Mouse (Mus musculus): ENCODE measurements around the gene Nckipsd. TPM values are rescaled to one million over a fixed set of nuclear protein-coding genes. Genes with fewer than 3 reads are reported as not detected.
A peak's percentile ranks its signal among the peaks of the same experiment; 100 is the strongest.

Nckipsd gene
- polyA plus RNA-seq, 1 experiment from 2014 or later = 13.6 TPM

DNA sequence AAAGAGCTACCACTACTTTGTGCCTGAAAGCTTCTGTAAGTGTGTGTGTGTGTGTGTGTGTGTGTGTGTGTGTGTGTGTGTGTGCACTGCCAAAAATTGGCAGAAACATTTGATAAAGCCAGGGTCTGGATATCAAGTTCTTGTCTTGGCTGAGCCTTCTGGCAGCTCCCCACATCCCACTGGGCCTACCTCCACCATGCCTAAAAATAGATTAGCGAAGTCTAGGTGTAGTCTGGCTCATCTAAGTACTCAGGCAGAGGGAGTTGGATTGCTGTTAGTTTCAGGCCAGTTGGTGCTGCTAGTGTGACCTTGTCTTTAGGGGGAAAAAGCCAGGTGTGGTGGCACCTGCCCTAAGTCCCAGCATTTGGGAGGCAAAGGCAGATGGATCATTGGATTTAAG lies 1.3 kb upstream of the Nckipsd start:
- WGBS = 91% methylated on average over 1 of the region's 1 CpGs
- peaks cover 7% of the 10 kb centered on the region; the same call in 1 of the 2 replicates for H3K4me1 ChIP-seq (replicated peaks; ENCODE audit: insufficient read depth, low read length)
- H3K9ac ChIP-seq (ENCODE audit: low read depth, low read length) = no peak overlapping the region
- no peak for ATAC-seq (replicated peaks; ENCODE audit: low FRiP score, low read depth)
- no peak overlapping the region for H3K27ac ChIP-seq
- H3K4me3 ChIP-seq (replicated peaks; ENCODE audit: low read depth, low read length) = no peak overlapping the region
- no peak for DNase-seq (ENCODE audit: low spot score)
- H3K4me2 ChIP-seq (ENCODE audit: low read length) = no peak overlapping the region
- no peak for TF ChIP-seq CTCF (IDR thresholded peaks at IDR 0.05; ENCODE audit: low read depth)
- H3K36me3 ChIP-seq (ENCODE audit: insufficient read depth, low read length) = peaks cover 36% of the 10 kb centered on the region
- H3K9me3 ChIP-seq (replicated peaks; ENCODE audit: low read length) = no peaks in the 10 kb centered on the region
- no peaks in the 10 kb centered on the region for H3K27me3 ChIP-seq (ENCODE audit: insufficient read depth, low read length)

DNA sequence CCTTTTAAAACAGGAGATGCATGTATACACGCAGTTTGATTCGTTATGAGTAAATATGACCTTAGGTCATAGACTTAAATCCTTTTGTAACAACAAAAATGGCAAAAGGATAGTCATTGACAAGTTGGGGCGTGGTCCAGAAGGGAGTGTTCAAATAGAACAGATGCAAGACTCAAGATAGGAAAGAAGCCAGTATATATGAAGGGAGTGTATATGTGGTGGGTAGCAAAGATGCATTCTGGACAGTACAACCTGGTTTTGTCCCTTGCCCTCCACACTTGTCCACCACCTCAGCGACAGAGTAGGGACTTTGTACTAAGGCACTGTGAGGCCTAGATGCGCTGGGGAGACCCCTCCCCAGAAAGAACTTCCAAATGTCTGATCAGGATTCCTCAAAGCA lies 494 bp upstream of the Nckipsd start:
- 65% methylated on average over 5 of the region's 5 CpGs for WGBS
- H3K9ac ChIP-seq (ENCODE audit: low read depth, low read length) = no peak overlapping the region
- H3K4me2 ChIP-seq (ENCODE audit: low read length) = no peak overlapping the region
- H3K9me3 ChIP-seq (replicated peaks; ENCODE audit: low read length) = no peaks in the 10 kb centered on the region
- H3K27me3 ChIP-seq (ENCODE audit: insufficient read depth, low read length) = no peaks in the 10 kb centered on the region
- DNase-seq (ENCODE audit: low spot score) (no peak), ATAC-seq (replicated peaks; ENCODE audit: low FRiP score, low read depth) (0 out of 2 replicates have a peak, but pooled peaks have one; percentile 0)
- peaks cover 7% of the 10 kb centered on the region; the same call in 1 of the 2 replicates for H3K4me1 ChIP-seq (replicated peaks; ENCODE audit: insufficient read depth, low read length)
- TF ChIP-seq CTCF (IDR thresholded peaks at IDR 0.05; ENCODE audit: low read depth) = no peak
- no peak overlapping the region for H3K27ac ChIP-seq
- no peak overlapping the region for H3K4me3 ChIP-seq (replicated peaks; ENCODE audit: low read depth, low read length)
- peaks cover 34% of the 10 kb centered on the region for H3K36me3 ChIP-seq (ENCODE audit: insufficient read depth, low read length)

DNA sequence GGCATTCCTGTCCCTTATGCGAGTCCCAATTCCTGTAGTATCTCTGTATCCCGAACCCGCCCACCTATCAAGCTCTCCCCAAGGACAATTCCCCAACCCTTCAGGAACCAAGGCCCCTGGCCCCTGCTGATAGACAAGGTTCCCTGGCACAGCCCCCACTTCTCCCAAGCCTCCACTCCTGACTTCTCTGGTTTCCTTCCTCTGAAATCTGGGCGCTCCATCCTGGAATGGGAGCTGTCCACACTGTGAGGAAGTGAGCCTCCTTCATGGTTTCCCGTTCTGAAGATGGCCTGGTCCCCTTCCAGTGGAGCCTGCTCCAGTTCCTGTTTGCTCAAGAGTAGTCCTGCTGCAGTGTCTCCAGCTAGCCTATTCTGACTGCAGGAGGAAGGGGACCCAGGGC lies 1.0 kb downstream of the Nckipsd start:
- Histone ChIP-seq H3K36me3 (ENCODE audit: insufficient read depth, low read length) (peaks cover 43% of the 10 kb centered on the region), H3K9me3 (replicated peaks; ENCODE audit: low read length) (no peaks in the 10 kb centered on the region), H3K9ac (ENCODE audit: low read depth, low read length) (peak overlapping the region; percentile 77), H3K27ac (no peak overlapping the region), H3K4me3 (replicated peaks; ENCODE audit: low read depth, low read length) (peak overlapping the region; percentile 74; the same call in 1 of the 2 replicates), H3K4me1 (replicated peaks; ENCODE audit: insufficient read depth, low read length) (peaks cover 7% of the 10 kb centered on the region; the same call in 1 of the 2 replicates), H3K4me2 (ENCODE audit: low read length) (peak overlapping the region; percentile 95), H3K27me3 (ENCODE audit: insufficient read depth, low read length) (no peaks in the 10 kb centered on the region)
- WGBS = 43% methylated on average over 5 of the region's 5 CpGs
- DNase-seq (ENCODE audit: low spot score) (peak; percentile 31), ATAC-seq (replicated peaks; ENCODE audit: low FRiP score, low read depth) (no peak)
- TF ChIP-seq CTCF (IDR thresholded peaks at IDR 0.05; ENCODE audit: low read depth) = no peak

DNA sequence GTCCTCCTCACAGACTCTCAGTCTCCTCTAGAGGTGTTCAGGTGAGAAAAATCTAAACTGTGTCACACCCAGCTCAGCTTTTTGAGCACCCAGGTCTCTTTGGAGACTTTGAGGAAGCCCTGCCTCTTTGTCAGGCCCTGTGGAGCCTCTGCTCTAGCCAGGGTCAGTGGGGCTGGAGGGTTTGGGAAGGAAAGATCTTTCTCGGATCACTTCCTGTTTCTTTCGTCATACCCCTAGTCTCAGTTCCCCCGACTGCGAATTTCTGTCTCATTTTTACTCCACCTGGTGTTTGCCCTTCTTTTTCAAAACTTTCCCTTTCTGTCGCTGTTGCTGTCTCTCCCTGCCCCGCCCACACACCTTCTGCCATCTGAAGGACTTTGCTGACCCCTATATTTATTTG lies 1.6 kb downstream of the Nckipsd start:
- peaks cover 7% of the 10 kb centered on the region; the same call in 1 of the 2 replicates for H3K4me1 ChIP-seq (replicated peaks; ENCODE audit: insufficient read depth, low read length)
- H3K27me3 ChIP-seq (ENCODE audit: insufficient read depth, low read length) = no peaks in the 10 kb centered on the region
- no peak overlapping the region for H3K4me3 ChIP-seq (replicated peaks; ENCODE audit: low read depth, low read length)
- peaks cover 42% of the 10 kb centered on the region for H3K36me3 ChIP-seq (ENCODE audit: insufficient read depth, low read length)
- H3K9ac ChIP-seq (ENCODE audit: low read depth, low read length) = no peak overlapping the region
- TF ChIP-seq CTCF (IDR thresholded peaks at IDR 0.05; ENCODE audit: low read depth) = no peak
- peak overlapping the region; percentile 6; the same call in 1 of the 2 replicates for H3K4me2 ChIP-seq (ENCODE audit: low read length)
- WGBS = 71% methylated on average over 6 of the region's 6 CpGs
- ATAC-seq (replicated peaks; ENCODE audit: low FRiP score, low read depth) = no peak
- H3K9me3 ChIP-seq (replicated peaks; ENCODE audit: low read length) = no peaks in the 10 kb centered on the region
- no peak for DNase-seq (ENCODE audit: low spot score)
- H3K27ac ChIP-seq = no peak overlapping the region

DNA sequence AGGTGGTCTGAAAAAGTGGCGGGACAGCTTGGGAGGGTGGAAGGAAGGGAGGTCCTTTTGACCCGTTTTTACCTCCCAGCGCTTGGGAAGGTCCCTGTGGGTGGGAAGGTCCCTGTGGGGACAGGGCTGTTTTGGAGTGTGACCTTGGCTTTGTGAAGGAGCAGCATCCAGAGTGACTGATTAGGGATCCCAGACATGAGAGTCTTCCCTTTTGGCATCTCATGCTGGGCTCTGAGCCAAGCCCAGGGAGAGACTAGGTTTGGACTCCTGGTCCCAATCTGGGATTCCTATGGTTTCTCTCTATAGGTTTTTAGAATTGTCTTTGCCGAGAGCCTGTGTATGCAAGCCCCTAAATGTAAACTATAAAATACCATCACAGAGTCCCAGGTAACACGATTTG lies 2.3 kb downstream of the Nckipsd start:
- WGBS = 85% methylated on average over 5 of the region's 5 CpGs
- Histone ChIP-seq H3K36me3 (ENCODE audit: insufficient read depth, low read length) (peaks cover 42% of the 10 kb centered on the region), H3K27ac (no peak overlapping the region), H3K9me3 (replicated peaks; ENCODE audit: low read length) (no peaks in the 10 kb centered on the region), H3K27me3 (ENCODE audit: insufficient read depth, low read length) (no peaks in the 10 kb centered on the region), H3K4me2 (ENCODE audit: low read length) (no peak overlapping the region), H3K4me1 (replicated peaks; ENCODE audit: insufficient read depth, low read length) (peaks cover 7% of the 10 kb centered on the region; the same call in 1 of the 2 replicates), H3K9ac (ENCODE audit: low read depth, low read length) (no peak overlapping the region), H3K4me3 (replicated peaks; ENCODE audit: low read depth, low read length) (no peak overlapping the region)
- DNase-seq (ENCODE audit: low spot score) (no peak), ATAC-seq (replicated peaks; ENCODE audit: low FRiP score, low read depth) (no peak)
- no peak for TF ChIP-seq CTCF (IDR thresholded peaks at IDR 0.05; ENCODE audit: low read depth)

DNA sequence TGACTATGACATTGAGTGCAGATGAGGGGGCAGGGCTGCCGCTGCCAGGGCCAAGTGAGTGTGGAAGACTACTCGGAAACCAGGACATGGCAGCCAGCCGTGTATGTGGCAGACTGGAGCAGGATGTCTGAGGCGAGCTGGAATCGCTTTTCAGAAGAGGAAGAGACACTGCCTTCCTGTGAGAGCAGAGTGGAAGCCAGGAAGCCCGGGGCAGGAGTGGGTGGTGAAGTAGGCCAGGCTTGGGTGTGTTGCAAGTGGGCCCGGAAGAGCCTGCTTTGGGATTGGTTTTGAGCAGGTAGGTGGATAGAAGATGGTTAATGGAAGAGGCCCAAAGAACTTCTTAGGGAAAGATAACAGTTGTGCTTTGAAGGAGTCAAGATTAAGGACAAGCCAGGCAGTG lies 7.4 kb downstream of the Nckipsd start:
- ATAC-seq (replicated peaks; ENCODE audit: low FRiP score, low read depth) = no peak
- Histone ChIP-seq H3K27ac (no peak overlapping the region), H3K9ac (ENCODE audit: low read depth, low read length) (no peak overlapping the region), H3K36me3 (ENCODE audit: insufficient read depth, low read length) (peaks cover 43% of the 10 kb centered on the region; the same call in 1 of the 2 replicates), H3K9me3 (replicated peaks; ENCODE audit: low read length) (no peaks in the 10 kb centered on the region), H3K4me3 (replicated peaks; ENCODE audit: low read depth, low read length) (no peak overlapping the region), H3K27me3 (ENCODE audit: insufficient read depth, low read length) (no peaks in the 10 kb centered on the region), H3K4me2 (ENCODE audit: low read length) (no peak overlapping the region), H3K4me1 (replicated peaks; ENCODE audit: insufficient read depth, low read length) (no peaks in the 10 kb centered on the region)
- DNase-seq (ENCODE audit: low spot score) = no peak
- WGBS = 85% methylated on average over 7 of the region's 7 CpGs
- no peak for TF ChIP-seq CTCF (IDR thresholded peaks at IDR 0.05; ENCODE audit: low read depth)

DNA sequence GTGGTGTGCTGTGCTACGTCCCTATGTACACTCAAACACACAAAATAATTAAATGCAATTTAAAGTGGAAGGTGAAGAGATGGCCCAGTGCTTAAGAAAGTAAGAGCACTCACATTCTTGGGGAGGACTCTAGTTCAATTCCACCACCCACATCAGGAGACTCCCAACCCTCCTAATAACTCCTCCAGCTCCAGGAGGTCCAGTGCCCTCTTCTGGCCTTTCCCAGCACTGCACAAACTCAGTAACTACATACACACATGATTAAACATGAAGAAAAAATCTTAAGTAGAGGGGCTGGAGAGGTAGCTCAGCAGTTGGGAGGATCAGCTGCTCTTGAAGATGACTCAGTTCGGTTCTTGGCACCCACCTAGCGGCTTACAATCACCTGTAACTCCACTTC lies 11.3 kb downstream of the Nckipsd start:
- no peak overlapping the region for H3K9ac ChIP-seq (ENCODE audit: low read depth, low read length)
- DNase-seq (ENCODE audit: low spot score) (peak; percentile 64), ATAC-seq (replicated peaks; ENCODE audit: low FRiP score, low read depth) (no peak)
- H3K4me2 ChIP-seq (ENCODE audit: low read length) = no peak overlapping the region
- WGBS = 67% methylated on average over 3 of the region's 3 CpGs
- H3K4me3 ChIP-seq (replicated peaks; ENCODE audit: low read depth, low read length) = no peak overlapping the region
- H3K27me3 ChIP-seq (ENCODE audit: insufficient read depth, low read length) = peaks cover 7% of the 10 kb centered on the region
- H3K4me1 ChIP-seq (replicated peaks; ENCODE audit: insufficient read depth, low read length) = no peaks in the 10 kb centered on the region
- no peaks in the 10 kb centered on the region for H3K9me3 ChIP-seq (replicated peaks; ENCODE audit: low read length)
- no peak overlapping the region for H3K27ac ChIP-seq
- H3K36me3 ChIP-seq (ENCODE audit: insufficient read depth, low read length) = peaks cover 20% of the 10 kb centered on the region; the same call in 1 of the 2 replicates
- TF ChIP-seq CTCF (IDR thresholded peaks at IDR 0.05; ENCODE audit: low read depth) = peak; percentile 76

Measured in kidney, postnatal 0 days (tissue).